Mouse (Mus musculus) cerebellum, adult 11 months (tissue): ENCODE measurements around the gene Cyp17a1.

ENCODE experiments used
- DNase-seq: peaks from one replicate; pipeline ENCODE4 v3.0.0; 2022

Cyp17a1 gene

GRCm38 (mm10) chr19:46669802-46670201 is 3.2 kb downstream of the Cyp17a1 start:
- DNase-seq, result no peak

GRCm38 (mm10) chr19:46668263-46668662 is 4.7 kb downstream of the Cyp17a1 start:
- DNase-seq, result no peak

GRCm38 (mm10) chr19:46667300-46667699 is 5.7 kb downstream of the Cyp17a1 start:
- no peak for DNase-seq

- no peak for DNase-seq
Measured at GRCm38 (mm10) chr19:46665474-46665873, 7.5 kb downstream of the Cyp17a1 start.

- no peak for DNase-seq
Measured at GRCm38 (mm10) chr19:46662784-46663183, 10.2 kb downstream of the Cyp17a1 start.

- DNase-seq, result no peak
Measured at GRCm38 (mm10) chr19:46662214-46662613, 10.8 kb downstream of the Cyp17a1 start.

GRCm38 (mm10) chr19:46661511-46661910 is 11.5 kb downstream of the Cyp17a1 start:
- no peak for DNase-seq

GRCm38 (mm10) chr19:46658851-46659250 is 14.1 kb downstream of the Cyp17a1 start:
- DNase-seq, result no peak

DNA sequence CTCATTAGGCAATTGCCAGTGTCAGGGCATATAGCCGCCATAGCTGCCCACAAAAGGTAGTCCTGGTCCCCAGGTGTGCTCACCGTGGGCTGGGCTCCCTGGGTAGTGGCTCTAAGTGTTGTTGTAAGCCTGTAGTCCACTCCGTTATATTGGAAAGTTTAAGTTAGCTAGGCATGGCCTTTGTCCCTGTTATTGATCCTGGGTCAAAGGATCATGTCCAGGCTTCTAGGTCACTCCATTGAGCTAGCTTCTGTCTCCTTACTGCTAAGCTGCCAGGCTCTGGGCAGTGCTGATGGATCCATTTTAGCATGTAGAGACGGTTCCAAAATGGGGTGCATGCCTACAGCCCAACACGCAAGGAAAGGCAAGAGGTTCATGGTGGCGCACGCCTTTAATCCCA is 14.6 kb downstream of the Cyp17a1 start:
- no peak for DNase-seq

- no peak for DNase-seq
Measured at GRCm38 (mm10) chr19:46657339-46658020, 15.5 kb downstream of the Cyp17a1 start.

DNA sequence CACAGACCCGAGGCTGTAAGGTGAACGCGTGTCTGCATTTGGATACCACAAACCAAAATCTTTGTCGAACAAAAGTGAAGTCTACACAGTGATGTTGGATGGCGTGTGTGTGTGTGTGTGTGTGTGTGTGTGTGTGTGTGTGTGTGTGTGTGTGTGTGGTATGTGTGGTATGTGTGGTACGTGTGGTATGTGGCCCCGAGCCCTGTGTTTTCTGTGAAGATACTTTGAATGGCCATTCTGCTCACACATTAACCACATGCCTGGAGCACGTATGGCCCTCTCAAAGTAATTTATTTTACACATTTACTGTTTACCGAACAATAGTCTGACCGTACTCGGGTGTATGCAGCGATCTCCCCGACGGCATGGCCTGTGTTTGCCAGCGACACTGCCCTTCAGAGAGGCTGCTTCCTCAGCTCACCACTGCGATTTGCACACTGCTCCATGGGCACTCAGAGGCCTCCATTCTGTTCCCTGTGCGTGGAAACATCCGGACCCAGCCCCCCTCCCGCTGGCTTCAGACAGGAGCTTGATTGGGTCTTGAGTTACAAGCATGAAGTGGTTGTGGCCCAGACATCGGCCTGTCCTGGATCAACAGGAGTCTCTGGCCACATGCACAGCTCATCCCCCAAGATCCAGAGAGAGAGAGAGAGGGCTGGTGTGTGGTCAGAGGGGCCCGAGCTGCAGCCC is 16.7 kb downstream of the Cyp17a1 start:
- no peak for DNase-seq

- no peak for DNase-seq
Measured at GRCm38 (mm10) chr19:46655626-46656025, 17.3 kb downstream of the Cyp17a1 start.

- DNase-seq, result no peak
Measured at GRCm38 (mm10) chr19:46653616-46654235, 19.2 kb downstream of the Cyp17a1 start.

DNA sequence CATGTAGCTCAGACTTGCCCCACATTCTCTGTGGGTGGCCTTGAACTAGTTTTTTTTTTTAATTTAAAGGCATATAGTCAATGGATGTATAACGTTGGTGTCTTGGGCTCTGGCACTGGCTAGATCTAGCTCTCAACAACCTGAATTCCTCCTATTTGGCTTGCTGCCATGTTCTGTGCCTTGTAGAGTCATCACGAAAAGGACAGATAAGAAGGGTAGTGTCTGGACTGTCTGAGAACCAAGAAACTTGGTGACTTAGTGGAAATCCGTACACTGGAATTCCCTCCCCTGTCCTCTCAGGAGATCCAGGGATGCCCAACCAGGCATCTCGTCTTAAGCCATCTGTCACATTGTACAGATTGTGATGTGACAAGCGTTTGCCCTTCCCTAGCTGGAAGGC is 19.8 kb downstream of the Cyp17a1 start:
- no peak for DNase-seq

DNA sequence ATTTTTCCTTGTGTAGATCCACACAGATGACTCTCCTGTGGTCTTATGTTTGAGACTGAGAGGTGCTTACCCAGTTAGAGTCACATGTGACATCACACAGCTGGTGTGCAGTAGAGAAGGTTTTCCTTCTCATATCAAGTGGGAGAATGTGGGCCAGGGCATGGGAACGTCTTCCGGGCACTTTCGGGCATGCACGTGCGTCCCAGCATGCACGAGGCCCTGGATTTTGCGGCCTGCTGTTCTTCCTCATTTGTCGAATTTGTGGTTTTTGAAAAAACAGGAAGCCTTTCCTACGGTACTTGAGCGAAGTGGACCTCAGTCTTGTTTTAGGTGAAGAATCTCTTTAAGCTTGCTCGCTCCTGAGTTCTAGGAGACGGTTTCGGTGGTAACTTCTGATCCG is 24.4 kb downstream of the Cyp17a1 start:
- no peak for DNase-seq

- DNase-seq, result no peak
Measured at GRCm38 (mm10) chr19:46647850-46648249, 25.1 kb downstream of the Cyp17a1 start.

DNA sequence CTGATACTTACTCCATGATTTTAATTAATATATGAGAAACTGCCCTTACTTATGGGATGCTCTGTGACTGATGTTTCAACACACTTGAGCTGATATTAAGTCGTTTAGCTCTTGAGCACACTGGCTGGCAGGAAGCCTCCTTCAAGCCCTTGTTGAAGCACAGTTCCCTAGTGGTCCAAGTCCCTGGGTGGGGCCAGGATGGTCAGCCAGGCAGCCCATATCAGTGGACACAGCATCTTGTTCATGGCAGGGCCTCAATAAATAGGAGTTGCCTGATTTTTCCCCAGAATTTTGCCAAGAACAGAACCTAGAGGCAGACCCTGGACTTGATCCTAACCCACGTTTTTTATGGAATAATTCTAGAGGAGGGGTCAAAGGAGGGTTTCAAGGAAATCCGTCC is 25.7 kb downstream of the Cyp17a1 start:
- DNase-seq, result no peak

- no peak for DNase-seq
Measured at GRCm38 (mm10) chr19:46646041-46646481, 26.9 kb downstream of the Cyp17a1 start.

DNA sequence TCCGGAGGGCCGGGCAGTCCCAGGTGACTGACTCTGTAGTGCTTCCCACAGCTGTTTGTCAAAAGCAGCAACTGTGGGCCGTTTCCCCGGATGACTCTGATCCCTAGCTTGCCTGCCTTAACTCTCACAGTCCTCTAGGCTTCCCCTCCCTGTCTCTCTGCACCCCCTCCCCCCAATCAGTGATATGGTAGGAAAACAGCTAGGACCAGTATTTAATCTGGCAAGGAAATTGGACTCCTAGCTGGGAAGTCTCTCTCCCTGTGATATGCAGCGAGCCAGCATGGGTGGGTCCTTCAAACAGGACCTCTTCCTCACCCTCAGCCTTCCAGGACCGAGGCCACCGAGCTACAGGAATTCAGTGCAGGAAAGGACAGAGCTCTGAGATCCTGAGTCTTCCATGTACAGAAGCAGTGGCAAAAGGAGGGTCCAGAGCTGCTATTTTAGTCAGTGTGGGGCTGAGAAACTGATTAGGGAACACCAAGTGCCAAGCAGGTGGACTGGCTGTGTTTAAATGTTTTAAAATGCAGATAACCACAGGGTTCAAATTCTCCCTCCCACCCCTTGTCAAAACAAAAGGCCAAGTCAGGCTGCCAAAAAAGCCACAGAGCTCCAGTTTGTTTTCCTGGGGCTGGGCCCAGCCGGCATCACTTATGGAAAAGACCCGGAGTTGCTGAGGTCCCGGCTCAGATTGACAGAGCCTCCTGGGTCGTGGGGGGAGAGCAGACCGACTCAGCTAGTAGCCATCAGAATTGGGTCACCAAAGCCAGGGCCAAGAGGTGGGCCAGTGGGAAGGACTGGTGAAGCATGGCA is 28.0 kb downstream of the Cyp17a1 start:
- DNase-seq, result no peak

DNA sequence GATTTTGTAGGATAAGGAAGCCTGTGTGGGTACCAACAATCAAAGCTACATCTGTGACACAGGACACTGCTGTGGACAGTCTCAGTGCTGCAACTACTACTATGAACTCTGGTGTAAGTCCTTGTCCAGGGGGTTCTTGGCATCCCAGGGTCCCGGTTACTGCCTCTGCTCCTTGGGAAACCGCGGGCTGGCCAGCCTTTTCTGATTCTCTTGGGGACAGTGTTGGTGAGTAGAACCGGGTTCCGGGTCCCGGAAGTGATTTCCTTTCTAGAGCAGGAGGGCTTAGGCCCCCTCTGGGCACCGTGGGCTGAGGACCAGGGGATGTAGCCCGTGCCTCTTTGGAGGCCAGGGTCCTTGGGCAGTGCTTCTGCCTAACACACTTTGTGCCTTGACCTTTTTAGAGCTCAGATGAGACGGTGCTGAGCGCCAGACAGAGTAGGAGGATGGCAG is 28.6 kb downstream of the Cyp17a1 start:
- DNase-seq, result no peak

- DNase-seq, result no peak
Measured at GRCm38 (mm10) chr19:46643236-46643635, 29.7 kb downstream of the Cyp17a1 start.

GRCm38 (mm10) chr19:46642136-46642753 is 30.7 kb downstream of the Cyp17a1 start:
- DNase-seq, result no peak
